Mouse (Mus musculus) liver, embryonic 15.5 days (tissue): Measurements from ENCODE around the gene Stpg1. TPM values are rescaled to one million over a fixed set of nuclear protein-coding genes. Genes with fewer than 3 reads are reported as not detected.

ENCODE experiments used
- ATAC-seq: fragments of 200-750 bp; cut with Nextera tagmentation; 2 replicates; pipeline ENCODE4 v1.8.0; 2017; ENCODE audit warnings: moderate number of reproducible peaks, mild to moderate bottlenecking, moderate library complexity; ENCODE audit not compliant: insufficient read depth
- H3K27ac ChIP-seq: fragments of 300-500 bp; sonication (generic); replicated peaks from 2 replicates; pipeline ENCODE4 v1.5.1; 2015; ENCODE audit warnings: mild to moderate bottlenecking, inconsistent platforms
- H3K27me3 ChIP-seq: fragments of 300-500 bp; sonication (generic); 2 replicates; pipeline ENCODE4 v1.6.1; 2015; ENCODE audit warnings: mild to moderate bottlenecking, inconsistent platforms
- H3K36me3 ChIP-seq: fragments of 300-500 bp; sonication (generic); replicated peaks from 2 replicates; pipeline ENCODE4 v1.6.1; 2015; ENCODE audit warnings: moderate library complexity, mild to moderate bottlenecking, inconsistent platforms
- H3K4me1 ChIP-seq: fragments of 300-500 bp; sonication (generic); replicated peaks from 2 replicates; pipeline ENCODE4 v1.6.1; 2015; ENCODE audit warnings: inconsistent platforms
- H3K4me2 ChIP-seq: fragments of 300-500 bp; sonication (generic); 2 replicates; pipeline ENCODE4 v1.6.1; 2015; ENCODE audit warnings: moderate library complexity, mild to moderate bottlenecking, inconsistent platforms
- H3K4me3 ChIP-seq: fragments of 300-500 bp; sonication (generic); replicated peaks from 2 replicates; pipeline ENCODE4 v1.5.1; 2015; ENCODE audit warnings: mild to moderate bottlenecking, inconsistent platforms
- H3K9ac ChIP-seq: fragments of 300-500 bp; sonication (generic); 2 replicates; pipeline ENCODE4 v1.6.1; 2015; ENCODE audit warnings: moderate library complexity, mild to moderate bottlenecking, inconsistent platforms
- H3K9me3 ChIP-seq: fragments of 300-500 bp; sonication (generic); replicated peaks from 2 replicates; pipeline ENCODE4 v1.6.1; 2016; ENCODE audit warnings: inconsistent platforms
- WGBS: fragments of 180-500 bp; shearing (Covaris S2); methylation state at CpG from one replicate; pipeline ENCODE4 v1.1.7; 2015; ENCODE audit warnings: mixed read lengths; ENCODE audit not compliant: insufficient replicate concordance; 5-methylcytosine and 5-hydroxymethylcytosine counted together
- microRNA-seq: library from miRNA; unstranded; fragments of <30 nt; microRNA quantifications from one replicate; pipeline ENCODE4, GENCODE M21; 2016
- polyA plus RNA-seq: library from polyadenylated mRNA; unstranded; fragments of >200 nt; fragmentation: Nextera tagmentation; extraction: Ambion mirVana; gene quantifications from 2 replicates; pipeline ENCODE4 v1.2.1, GENCODE M21; 2015

Stpg1 gene
- polyA plus RNA-seq, 1 experiment from 2014 or later, result not detected

- no peak for ATAC-seq
- no peak overlapping the region for H3K27ac ChIP-seq
- peaks cover 83% of the 10 kb centered on the region for H3K27me3 ChIP-seq
- 49% methylated on average over 15 of the region's 15 CpGs for WGBS
- H3K9me3 ChIP-seq, result no peaks in the 10 kb centered on the region
- H3K4me1 ChIP-seq, result no peaks in the 10 kb centered on the region; the same call in 1 of the 2 replicates
- H3K36me3 ChIP-seq, result no peaks in the 10 kb centered on the region
- H3K4me3 ChIP-seq, result no peak overlapping the region
- no peak overlapping the region for H3K9ac ChIP-seq
- no peak overlapping the region for H3K4me2 ChIP-seq
Observed at GRCm38 (mm10) chr4:135575365-135576140, 81.0 kb downstream of the Stpg1 start.

- Histone ChIP-seq H3K4me2 (no peak overlapping the region), H3K27me3 (peaks cover 67% of the 10 kb centered on the region), H3K4me3 (no peak overlapping the region), H3K9me3 (no peaks in the 10 kb centered on the region), H3K36me3 (no peaks in the 10 kb centered on the region), H3K4me1 (no peaks in the 10 kb centered on the region), H3K9ac (no peak overlapping the region), H3K27ac (no peak overlapping the region)
- WGBS, result 71% methylated on average over 5 of the region's 5 CpGs
- no peak for ATAC-seq
Observed at GRCm38 (mm10) chr4:135578490-135578889, 83.9 kb downstream of the Stpg1 start.

- ATAC-seq, result no peak
- 24% methylated on average over 6 of the region's 6 CpGs for WGBS
Observed at GRCm38 (mm10) chr4:135579695-135580094, 85.1 kb downstream of the Stpg1 start.

GRCm38 (mm10) chr4:135581222-135581910 lies 86.8 kb downstream of the Stpg1 start:
- 32% methylated on average over 12 of the region's 12 CpGs for WGBS
- Histone ChIP-seq H3K27me3 (peaks cover 53% of the 10 kb centered on the region), H3K27ac (no peak overlapping the region), H3K4me1 (no peaks in the 10 kb centered on the region), H3K4me2 (no peak overlapping the region), H3K4me3 (no peak overlapping the region), H3K36me3 (no peaks in the 10 kb centered on the region), H3K9me3 (no peaks in the 10 kb centered on the region), H3K9ac (no peak overlapping the region)
- ATAC-seq, result no peak

More at GRCm38 (mm10) chr4:135579695-135580094, 85.1 kb downstream of the Stpg1 start:
- Histone ChIP-seq H3K4me2 (no peak overlapping the region), H3K9ac (no peak overlapping the region), H3K4me3 (no peak overlapping the region), H3K27ac (no peak overlapping the region), H3K4me1 (no peaks in the 10 kb centered on the region), H3K9me3 (no peaks in the 10 kb centered on the region), H3K27me3 (peaks cover 61% of the 10 kb centered on the region), H3K36me3 (no peaks in the 10 kb centered on the region)

- Histone ChIP-seq H3K27ac (no peak overlapping the region), H3K9ac (no peak overlapping the region), H3K9me3 (no peaks in the 10 kb centered on the region), H3K4me3 (no peak overlapping the region), H3K4me1 (no peaks in the 10 kb centered on the region), H3K36me3 (no peaks in the 10 kb centered on the region), H3K27me3 (peaks cover 44% of the 10 kb centered on the region), H3K4me2 (no peak overlapping the region)
- ATAC-seq, result no peak
- 45% methylated on average over 4 of the region's 4 CpGs for WGBS
Observed at GRCm38 (mm10) chr4:135584838-135585237, 90.2 kb downstream of the Stpg1 start.

Small RNA genes lying within 50 kb of the gene (microRNA-seq; reads per million reads assigned to microRNA genes)
- gene Gm25317, result not detected

Other genes with a start within 250 kb of the Stpg1 start
- 110 and 120 TPM in 2 replicates for gene Clic4, start 222.0 kb upstream of the Stpg1 start, polyA plus RNA-seq
- gene Srrm1, start 141.5 kb upstream of the Stpg1 start, polyA plus RNA-seq, result 86.1 and 108 TPM in 2 replicates
- 0.12 TPM in 1 of 2 replicates, not detected in the other for gene Ncmap, start 96.6 kb upstream of the Stpg1 start, polyA plus RNA-seq
- gene Rcan3, start 60.9 kb upstream of the Stpg1 start, polyA plus RNA-seq, result 3.1 and 3.4 TPM in 2 replicates
- 3.1 and 3.9 TPM in 2 replicates for gene Nipal3, start 248 bp downstream of the Stpg1 start, polyA plus RNA-seq
- gene Grhl3, start 78.8 kb downstream of the Stpg1 start, polyA plus RNA-seq, result 0.41 and 0.46 TPM in 2 replicates
- gene Ifnlr1, start 191.5 kb downstream of the Stpg1 start, polyA plus RNA-seq, result 0.18 and 0.30 TPM in 2 replicates
- gene Il22ra1, start 233.4 kb downstream of the Stpg1 start, polyA plus RNA-seq, result 0.55 and 0.56 TPM in 2 replicates